Mouse (Mus musculus): ENCODE results near the gene Eya2. TPM values are rescaled to one million over a fixed set of nuclear protein-coding genes. Genes with fewer than 3 reads are reported as not detected.

Gene Eya2
- polyA plus RNA-seq, 1 experiment = 0.12 TPM

DNA sequence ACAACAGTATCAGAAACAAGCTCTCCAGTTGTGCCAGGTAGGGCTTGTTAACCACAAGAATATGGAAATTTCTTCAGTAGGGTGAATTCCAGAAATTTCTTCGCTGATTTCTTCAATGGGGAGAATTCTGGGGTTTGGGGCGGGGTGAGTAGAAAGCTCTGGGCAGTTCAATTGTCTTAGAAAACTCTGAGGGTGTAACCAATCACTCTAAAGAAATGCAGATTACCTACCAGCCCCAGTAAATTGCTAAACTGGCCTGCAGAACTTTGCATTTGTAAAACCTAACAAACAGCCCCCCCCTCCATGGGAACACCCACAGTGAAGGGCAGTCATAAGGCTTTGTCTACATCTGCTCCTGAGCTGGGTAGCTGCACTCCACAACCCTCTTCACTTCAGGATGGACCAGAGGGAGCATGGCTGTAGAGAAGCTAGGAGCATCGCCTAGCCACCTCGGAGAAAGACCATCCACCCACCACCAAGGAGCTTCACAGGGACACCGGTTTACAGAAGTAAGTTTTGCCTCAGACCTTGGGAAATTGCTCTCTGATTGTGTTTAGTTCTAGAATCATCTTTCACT is 215.2 kb downstream of the Eya2 start:
- TF ChIP-seq MYOD1 (IDR thresholded peaks at IDR 0.05; ENCODE audit: control insufficient read depth in 1 of 3, insufficient read length in 2 of 3, low read depth in 2 of 3) (no peak), USF1 (IDR thresholded peaks at IDR 0.05; ENCODE audit: low read depth) (no peak), MAX (IDR thresholded peaks at IDR 0.05; ENCODE audit: low read depth) (no peak), REST (IDR thresholded peaks at IDR 0.05; ENCODE audit: insufficient read depth, insufficient read length) (no peak), CEBPB (IDR thresholded peaks at IDR 0.05; ENCODE audit: insufficient read depth, poor library complexity, severe bottlenecking) (no peak), POLR2AphosphoS2 (IDR thresholded peaks at IDR 0.05; ENCODE audit: insufficient read length, low read depth) (no peak), SRF (IDR thresholded peaks at IDR 0.05; ENCODE audit: control insufficient read depth, insufficient read length, low read depth) (no peak), POLR2A (IDR thresholded peaks at IDR 0.05; ENCODE audit: insufficient read length, low read depth) (no peak), MYOG (IDR thresholded peaks at IDR 0.05; ENCODE audit: control insufficient read depth in 1 of 3, insufficient read depth in 1 of 3, insufficient read length in 2 of 3, low read depth in 2 of 3) (no peak), TCF12 (IDR thresholded peaks at IDR 0.05; ENCODE audit: insufficient read depth, poor library complexity, severe bottlenecking) (no peak), E2F4 (IDR thresholded peaks at IDR 0.05; ENCODE audit: insufficient read depth) (no peak), TCF3 (IDR thresholded peaks at IDR 0.05; ENCODE audit: insufficient read length, low read depth) (no peak)
- H3ac ChIP-seq (ENCODE audit: control insufficient read depth, insufficient read length) = no peak overlapping the region
- peaks cover 36% of the 10 kb centered on the region for H3K36me3 ChIP-seq (ENCODE audit: control insufficient read depth, insufficient read depth)
- no peak overlapping the region for H3K4me2 ChIP-seq (ENCODE audit: low read depth)
- H3K79me2 ChIP-seq (ENCODE audit: control insufficient read depth, insufficient read depth) = no peaks in the 10 kb centered on the region
- no peak overlapping the region for H3K4me3 ChIP-seq
- no peaks in the 10 kb centered on the region for H3K27me3 ChIP-seq (ENCODE audit: control insufficient read depth, insufficient read depth, insufficient read length)

DNA sequence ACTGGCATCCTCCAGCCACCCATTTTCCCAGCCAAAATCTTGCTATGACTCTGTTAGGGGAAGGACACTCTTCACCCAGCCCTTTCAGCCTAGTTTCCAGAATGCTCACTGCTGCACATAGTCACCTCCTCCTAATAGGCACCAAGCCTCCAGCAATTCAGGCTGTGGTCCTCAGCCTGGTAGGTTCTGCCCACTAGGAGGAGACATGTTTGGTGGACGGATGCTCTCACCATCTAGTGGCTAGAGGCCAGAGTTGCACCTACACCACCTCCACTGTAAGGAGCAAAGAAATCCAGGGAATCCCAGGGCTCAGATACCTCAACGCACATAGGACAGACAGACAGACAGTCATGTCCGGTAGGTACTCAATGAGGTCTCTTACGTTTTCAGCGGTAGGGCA is 216.7 kb downstream of the Eya2 start:
- H3ac ChIP-seq (ENCODE audit: control insufficient read depth, insufficient read length) = no peak overlapping the region
- TF ChIP-seq TCF3 (IDR thresholded peaks at IDR 0.05; ENCODE audit: insufficient read length, low read depth) (no peak), POLR2A (IDR thresholded peaks at IDR 0.05; ENCODE audit: insufficient read length, low read depth) (no peak), TCF12 (IDR thresholded peaks at IDR 0.05; ENCODE audit: insufficient read depth, poor library complexity, severe bottlenecking) (no peak), MYOG (IDR thresholded peaks at IDR 0.05; ENCODE audit: control insufficient read depth in 1 of 3, insufficient read depth in 1 of 3, insufficient read length in 2 of 3, low read depth in 2 of 3) (no peak), REST (IDR thresholded peaks at IDR 0.05; ENCODE audit: insufficient read depth, insufficient read length) (no peak), E2F4 (IDR thresholded peaks at IDR 0.05; ENCODE audit: insufficient read depth) (no peak), SRF (IDR thresholded peaks at IDR 0.05; ENCODE audit: control insufficient read depth, insufficient read length, low read depth) (no peak)
- peaks cover 25% of the 10 kb centered on the region for H3K36me3 ChIP-seq (ENCODE audit: control insufficient read depth, insufficient read depth)
- no peaks in the 10 kb centered on the region for H3K27me3 ChIP-seq (ENCODE audit: control insufficient read depth, insufficient read depth, insufficient read length)
- no peaks in the 10 kb centered on the region for H3K79me2 ChIP-seq (ENCODE audit: control insufficient read depth, insufficient read depth)
- no peak overlapping the region for H3K4me2 ChIP-seq (ENCODE audit: low read depth)
- no peak overlapping the region for H3K4me3 ChIP-seq

DNA sequence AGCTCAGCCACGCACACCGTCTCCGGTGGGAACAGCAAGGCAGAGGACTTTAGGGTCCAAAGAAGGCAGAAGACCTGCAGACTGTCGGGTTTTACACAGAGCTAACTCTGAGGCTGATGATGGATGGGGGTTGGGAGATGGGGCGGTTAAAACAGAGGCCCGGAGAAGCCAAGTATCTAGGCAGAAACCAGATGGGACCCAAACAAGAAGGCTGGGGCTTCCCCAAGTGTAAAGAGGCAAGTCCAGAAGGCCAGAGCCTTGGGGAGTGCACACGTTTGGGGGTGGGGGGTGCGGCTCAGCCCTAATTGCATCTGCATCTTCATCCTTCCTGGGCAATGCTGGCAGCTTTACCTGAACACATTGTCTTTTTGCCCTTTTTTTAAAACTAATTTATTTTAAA is 218.1 kb downstream of the Eya2 start:
- Histone ChIP-seq H3K27me3 (ENCODE audit: control insufficient read depth, insufficient read depth, insufficient read length) (no peaks in the 10 kb centered on the region), H3ac (ENCODE audit: control insufficient read depth, insufficient read length) (no peak overlapping the region), H3K36me3 (ENCODE audit: control insufficient read depth, insufficient read depth) (peaks cover 24% of the 10 kb centered on the region), H3K4me2 (ENCODE audit: low read depth) (no peak overlapping the region), H3K4me3 (no peak overlapping the region), H3K79me2 (ENCODE audit: control insufficient read depth, insufficient read depth) (no peaks in the 10 kb centered on the region)
- TF ChIP-seq MYOG (IDR thresholded peaks at IDR 0.05; ENCODE audit: control insufficient read depth in 1 of 3, insufficient read depth in 1 of 3, insufficient read length in 2 of 3, low read depth in 2 of 3) (no peak), POLR2A (IDR thresholded peaks at IDR 0.05; ENCODE audit: insufficient read length, low read depth) (no peak), CEBPB (IDR thresholded peaks at IDR 0.05; ENCODE audit: insufficient read depth, poor library complexity, severe bottlenecking) (no peak)

DNA sequence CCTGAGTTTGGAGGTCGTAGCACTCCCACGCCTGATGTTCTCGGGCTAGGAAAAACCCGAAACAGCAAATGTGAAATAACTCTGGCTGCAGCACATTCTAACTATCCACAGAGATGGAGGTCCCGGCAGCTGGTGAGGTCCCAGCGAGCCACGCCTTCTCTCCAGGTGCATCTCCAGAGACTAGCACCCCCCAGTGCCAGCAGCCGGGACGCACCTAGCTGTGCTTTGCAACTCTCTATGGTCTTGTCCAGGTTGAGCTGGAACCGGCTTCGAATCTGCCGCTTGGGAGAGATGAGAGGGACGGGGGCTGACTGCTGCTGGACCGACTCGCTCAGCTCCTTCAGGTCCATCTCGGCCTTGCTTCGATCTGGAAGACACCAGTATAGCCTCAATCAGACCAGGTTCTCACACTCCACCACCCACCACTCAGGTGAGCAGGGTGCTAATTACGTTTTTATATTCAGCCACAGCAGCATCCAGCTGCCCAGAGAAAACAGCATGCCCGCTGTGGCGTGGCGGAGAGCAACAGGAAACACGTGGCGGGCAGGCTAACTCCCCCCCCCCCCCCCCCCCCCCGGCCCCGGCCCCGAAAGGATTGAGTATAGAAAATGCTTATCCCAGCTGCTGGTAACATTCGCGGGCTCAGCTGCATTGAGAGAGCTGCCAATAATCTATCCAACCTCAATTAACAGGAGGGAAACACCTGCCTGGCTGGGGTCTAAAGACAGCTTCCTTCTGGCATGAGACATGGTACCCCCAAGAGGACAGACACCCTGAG is 220.5 kb downstream of the Eya2 start:
- no peak overlapping the region for H3ac ChIP-seq (ENCODE audit: control insufficient read depth, insufficient read length)
- no peak overlapping the region for H3K4me3 ChIP-seq
- H3K27me3 ChIP-seq (ENCODE audit: control insufficient read depth, insufficient read depth, insufficient read length) = no peaks in the 10 kb centered on the region
- H3K4me2 ChIP-seq (ENCODE audit: low read depth) = no peak overlapping the region
- peaks cover 20% of the 10 kb centered on the region for H3K36me3 ChIP-seq (ENCODE audit: control insufficient read depth, insufficient read depth)
- TF ChIP-seq TCF12 (IDR thresholded peaks at IDR 0.05; ENCODE audit: insufficient read depth, poor library complexity, severe bottlenecking) (no peak), TCF3 (IDR thresholded peaks at IDR 0.05; ENCODE audit: insufficient read length, low read depth) (no peak), SRF (IDR thresholded peaks at IDR 0.05; ENCODE audit: control insufficient read depth, insufficient read length, low read depth) (no peak)
- no peaks in the 10 kb centered on the region for H3K79me2 ChIP-seq (ENCODE audit: control insufficient read depth, insufficient read depth)

DNA sequence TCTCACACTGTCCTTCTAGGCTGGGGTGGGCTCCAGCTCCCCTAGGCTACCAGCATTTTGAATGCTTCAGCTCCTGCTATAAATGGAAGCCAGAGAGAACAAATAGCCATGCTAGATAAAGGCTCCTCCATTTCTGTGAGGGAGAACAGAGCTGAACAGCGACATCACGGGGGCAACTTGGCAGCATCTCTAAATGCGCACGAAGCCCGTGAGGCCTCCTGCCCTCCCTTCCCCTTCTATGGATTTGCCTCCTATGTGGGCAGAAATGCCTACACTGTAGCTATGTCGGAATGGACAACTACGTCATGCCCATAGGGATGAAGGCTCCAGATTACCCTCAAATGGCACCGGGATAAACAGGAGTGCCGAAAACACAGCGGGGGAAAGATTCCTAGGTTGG is 222.6 kb downstream of the Eya2 start:
- H3ac ChIP-seq (ENCODE audit: control insufficient read depth, insufficient read length) = no peak overlapping the region
- no peaks in the 10 kb centered on the region for H3K79me2 ChIP-seq (ENCODE audit: control insufficient read depth, insufficient read depth)
- H3K27me3 ChIP-seq (ENCODE audit: control insufficient read depth, insufficient read depth, insufficient read length) = no peaks in the 10 kb centered on the region
- TF ChIP-seq REST (IDR thresholded peaks at IDR 0.05; ENCODE audit: insufficient read depth, insufficient read length) (no peak), SRF (IDR thresholded peaks at IDR 0.05; ENCODE audit: control insufficient read depth, insufficient read length, low read depth) (no peak), MYOD1 (IDR thresholded peaks at IDR 0.05; ENCODE audit: control insufficient read depth in 1 of 3, insufficient read length in 2 of 3, low read depth in 2 of 3) (no peak), CEBPB (IDR thresholded peaks at IDR 0.05; ENCODE audit: insufficient read depth, poor library complexity, severe bottlenecking) (no peak)
- H3K4me2 ChIP-seq (ENCODE audit: low read depth) = no peak overlapping the region
- H3K36me3 ChIP-seq (ENCODE audit: control insufficient read depth, insufficient read depth) = peaks cover 12% of the 10 kb centered on the region
- no peak overlapping the region for H3K4me3 ChIP-seq
